Mouse (Mus musculus): ENCODE data around the gene Ms4a6d.
"Not testable (repeated sequence)": the region's sequence is repeated elsewhere in the genome, so short reads cannot be mapped to it uniquely, and the experiment has no call there.

The Ms4a6d gene

GRCm38 (mm10) chr19:11547911-11548310 lies 56.7 kb downstream of the Ms4a6d start:
- no peak for DNase-seq

- not testable (repeated sequence) for DNase-seq
Observed at GRCm38 (mm10) chr19:11544383-11544782, 60.3 kb downstream of the Ms4a6d start.

DNA sequence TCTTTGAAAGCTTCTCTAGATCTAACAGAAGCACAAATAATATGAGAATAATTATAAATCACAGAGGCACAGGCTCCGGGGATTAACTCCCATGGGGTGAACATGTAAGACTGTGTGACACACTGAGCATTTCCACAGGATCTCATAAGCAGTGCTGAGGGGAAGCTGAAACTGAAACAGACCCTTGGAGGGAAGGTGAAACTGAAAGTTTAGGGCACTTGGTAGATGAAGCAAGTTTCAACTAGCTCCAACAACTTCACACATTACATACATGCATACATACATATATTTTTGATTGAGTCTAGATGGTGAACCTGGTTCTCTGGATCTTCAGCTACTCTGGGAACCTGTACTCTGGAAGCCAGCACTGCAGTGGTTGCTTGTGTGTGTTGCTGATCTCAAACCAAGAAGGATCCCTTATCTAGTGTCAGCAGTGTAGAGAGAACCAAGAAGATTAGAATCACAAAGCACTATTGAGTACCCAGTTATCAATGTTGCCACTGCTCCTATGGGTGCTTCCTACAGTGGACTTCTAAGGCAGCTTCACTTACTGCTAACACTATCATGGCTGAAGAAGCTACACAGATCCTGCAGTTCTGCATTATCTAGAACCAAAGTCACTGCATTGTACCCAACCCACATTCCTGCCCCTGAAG lies 64.4 kb downstream of the Ms4a6d start:
- DNase-seq = not testable (repeated sequence)

- no peak for DNase-seq
Observed at GRCm38 (mm10) chr19:11537336-11537735, 67.3 kb downstream of the Ms4a6d start.
